Mouse (Mus musculus): ENCODE results near the gene Gm28778. TPM values are rescaled to one million over a fixed set of nuclear protein-coding genes. Genes with fewer than 3 reads are reported as not detected.
"Not testable (repeated sequence)": the region's sequence is repeated elsewhere in the genome, so short reads cannot be mapped to it uniquely, and the experiment has no call there.

Gm28778 gene
- polyA plus RNA-seq, 1 experiment from 2014 or later = not detected

- H3K9ac ChIP-seq; H3K4me2 ChIP-seq; ATAC-seq (ENCODE audit: low FRiP score); H3K36me3 ChIP-seq (replicated peaks); H3K9me3 ChIP-seq; H3K4me1 ChIP-seq; H3K27ac ChIP-seq; H3K27me3 ChIP-seq; H3K4me3 ChIP-seq (replicated peaks): not testable (repeated sequence)
- WGBS = 85% methylated on average over 5 of the region's 5 CpGs
Measured at GRCm38 (mm10) chr1:53333527-53333926, 36.6 kb downstream of the Gm28778 start.

- Histone ChIP-seq H3K9ac (no peak overlapping the region), H3K27ac (no peak overlapping the region), H3K4me2 (no peak overlapping the region), H3K9me3 (no peaks in the 10 kb centered on the region; the same call in 1 of the 2 replicates), H3K4me1 (no peaks in the 10 kb centered on the region), H3K36me3 (replicated peaks) (peaks cover 3% of the 10 kb centered on the region; the same call in 1 of the 2 replicates), H3K4me3 (replicated peaks) (no peak overlapping the region), H3K27me3 (no peaks in the 10 kb centered on the region)
- ATAC-seq (ENCODE audit: low FRiP score) = no peak
Measured at GRCm38 (mm10) chr1:53335465-53335864, 38.6 kb downstream of the Gm28778 start.

- H3K4me2 ChIP-seq; H3K9me3 ChIP-seq; H3K27me3 ChIP-seq; H3K9ac ChIP-seq; H3K4me3 ChIP-seq (replicated peaks); ATAC-seq (ENCODE audit: low FRiP score); H3K27ac ChIP-seq; H3K4me1 ChIP-seq: not testable (repeated sequence)
- H3K36me3 ChIP-seq (replicated peaks) = peaks cover 21% of the 10 kb centered on the region
- 76% methylated on average over 2 of the region's 2 CpGs for WGBS
Measured at GRCm38 (mm10) chr1:53337403-53337802, 40.5 kb downstream of the Gm28778 start.

GRCm38 (mm10) chr1:53341071-53341470, 44.2 kb downstream of the Gm28778 start:
- Histone ChIP-seq H3K4me3 (replicated peaks) (no peak overlapping the region), H3K9ac (no peak overlapping the region), H3K27me3 (no peaks in the 10 kb centered on the region), H3K4me1 (no peaks in the 10 kb centered on the region), H3K36me3 (replicated peaks) (peaks cover 50% of the 10 kb centered on the region), H3K4me2 (no peak overlapping the region), H3K9me3 (0 out of 2 replicates have a peak, but pooled peaks cover 5% of the 10 kb centered on the region), H3K27ac (no peak overlapping the region)
- WGBS = over 99% methylated on average over 2 of the region's 2 CpGs
- ATAC-seq (ENCODE audit: low FRiP score) = no peak

- ATAC-seq (ENCODE audit: low FRiP score) = peak; percentile 100
- peak within 1 kb of the TSS; percentile 91 for H3K27ac ChIP-seq
- peaks cover 13% of the 10 kb centered on the region for H3K36me3 ChIP-seq (replicated peaks)
- no peaks in the 10 kb centered on the region for H3K9me3 ChIP-seq
- 0% methylated on average over 43 of the region's 44 CpGs for WGBS
- H3K4me1 ChIP-seq = peaks cover 6% of the 10 kb centered on the region
- peak within 1 kb of the TSS; percentile 84 for H3K4me3 ChIP-seq (replicated peaks)
- H3K27me3 ChIP-seq = no peaks in the 10 kb centered on the region
- peak within 1 kb of the TSS; percentile 49 for H3K4me2 ChIP-seq
- H3K9ac ChIP-seq = peak within 1 kb of the TSS; percentile 87
Measured at GRCm38 (mm10) chr1:53352327-53353261, 55.7 kb downstream of the Gm28778 start, which contains the start of the genes Asdurf, Gm28551 and Asnsd1. Gene Asdurf, minus strand, starts transcription at chr1:53352619. Gene Gm28551, minus strand, starts transcription at chr1:53352667. Gene Asnsd1, minus strand, starts transcription at chr1:53352752.

- Histone ChIP-seq H3K36me3 (replicated peaks) (no peaks in the 10 kb centered on the region), H3K27me3 (no peaks in the 10 kb centered on the region), H3K4me2 (no peak overlapping the region), H3K4me1 (no peaks in the 10 kb centered on the region), H3K9ac (no peak overlapping the region), H3K4me3 (replicated peaks) (no peak overlapping the region), H3K27ac (no peak overlapping the region), H3K9me3 (no peaks in the 10 kb centered on the region)
- ATAC-seq (ENCODE audit: low FRiP score) = no peak
Measured at GRCm38 (mm10) chr1:53358988-53359387, 62.1 kb downstream of the Gm28778 start.

Other genes with a start within 250 kb of the Gm28778 start
- 0.22 and 0.32 TPM in 2 replicates for gene Mstn, start 235.5 kb upstream of the Gm28778 start, polyA plus RNA-seq (2016; fragmentation: Nextera tagmentation; extraction: Ambion mirVana)
- not detected in 2 replicates for gene 1700019A02Rik, start 109.5 kb upstream of the Gm28778 start, polyA plus RNA-seq (2016; fragmentation: Nextera tagmentation; extraction: Ambion mirVana)
- gene Pms1, start 93 bp upstream of the Gm28778 start, polyA plus RNA-seq (2016; fragmentation: Nextera tagmentation; extraction: Ambion mirVana) = 24.5 and 26.3 TPM in 2 replicates
- gene Ormdl1, start within 50 bp of the Gm28778 start, polyA plus RNA-seq (2016; fragmentation: Nextera tagmentation; extraction: Ambion mirVana) = 72.2 and 79.8 TPM in 2 replicates
- 31.6 and 33.4 TPM in 2 replicates for gene Osgepl1, start 16.5 kb downstream of the Gm28778 start, polyA plus RNA-seq (2016; fragmentation: Nextera tagmentation; extraction: Ambion mirVana)
- gene Asdurf, start 55.5 kb downstream of the Gm28778 start, polyA plus RNA-seq (2016; fragmentation: Nextera tagmentation; extraction: Ambion mirVana) = not detected in 2 replicates
- 0.95 and 1.5 TPM in 2 replicates for gene Gm28551, start 55.6 kb downstream of the Gm28778 start, polyA plus RNA-seq (2016; fragmentation: Nextera tagmentation; extraction: Ambion mirVana)
- gene Asnsd1, start 55.6 kb downstream of the Gm28778 start, polyA plus RNA-seq (2016; fragmentation: Nextera tagmentation; extraction: Ambion mirVana) = 91.9 and 95.3 TPM in 2 replicates

Measured in forebrain, embryonic 12.5 days (tissue).